Mouse (Mus musculus): Measurements from ENCODE around the gene Mlh1. TPM values are rescaled to one million over a fixed set of nuclear protein-coding genes. Genes with fewer than 3 reads are reported as not detected.

The Mlh1 gene
- polyA plus RNA-seq, 1 experiment = 44.4 TPM

GRCm38 (mm10) chr9:111304036-111304435 is 32.4 kb upstream of the Mlh1 start:
- TF ChIP-seq POLR2A (IDR thresholded peaks at IDR 0.05; ENCODE audit: low read depth, low read length) (no peak), CTCF (IDR thresholded peaks at IDR 0.05; ENCODE audit: borderline replicate concordance, insufficient read depth, low read length) (no peak)
- no peaks in the 10 kb centered on the region for H3K4me1 ChIP-seq (ENCODE audit: control insufficient read depth, insufficient read depth, low read length)
- no peak overlapping the region for H3K4me3 ChIP-seq (ENCODE audit: insufficient read depth, low read length)
- H3K27ac ChIP-seq (ENCODE audit: insufficient read depth, low read length) = no peak overlapping the region

GRCm38 (mm10) chr9:111302196-111302831 is 30.7 kb upstream of the Mlh1 start:
- TF ChIP-seq CTCF (IDR thresholded peaks at IDR 0.05; ENCODE audit: borderline replicate concordance, insufficient read depth, low read length) (no peak), POLR2A (IDR thresholded peaks at IDR 0.05; ENCODE audit: low read depth, low read length) (no peak)
- no peak overlapping the region for H3K27ac ChIP-seq (ENCODE audit: insufficient read depth, low read length)
- no peak overlapping the region for H3K4me3 ChIP-seq (ENCODE audit: insufficient read depth, low read length)
- H3K4me1 ChIP-seq (ENCODE audit: control insufficient read depth, insufficient read depth, low read length) = no peaks in the 10 kb centered on the region

GRCm38 (mm10) chr9:111298606-111299005 is 27.0 kb upstream of the Mlh1 start:
- Histone ChIP-seq H3K27ac (ENCODE audit: insufficient read depth, low read length) (no peak overlapping the region), H3K4me3 (ENCODE audit: insufficient read depth, low read length) (no peak overlapping the region), H3K4me1 (ENCODE audit: control insufficient read depth, insufficient read depth, low read length) (no peaks in the 10 kb centered on the region)
- TF ChIP-seq POLR2A (IDR thresholded peaks at IDR 0.05; ENCODE audit: low read depth, low read length) = no peak
- TF ChIP-seq CTCF (IDR thresholded peaks at IDR 0.05; ENCODE audit: borderline replicate concordance, insufficient read depth, low read length) = no peak

GRCm38 (mm10) chr9:111296433-111296832 is 24.8 kb upstream of the Mlh1 start:
- TF ChIP-seq CTCF (IDR thresholded peaks at IDR 0.05; ENCODE audit: borderline replicate concordance, insufficient read depth, low read length) (no peak), POLR2A (IDR thresholded peaks at IDR 0.05; ENCODE audit: low read depth, low read length) (no peak)
- Histone ChIP-seq H3K27ac (ENCODE audit: insufficient read depth, low read length) (no peak overlapping the region), H3K4me1 (ENCODE audit: control insufficient read depth, insufficient read depth, low read length) (0 out of 2 replicates have a peak, but pooled peaks cover 6% of the 10 kb centered on the region), H3K4me3 (ENCODE audit: insufficient read depth, low read length) (no peak overlapping the region)

- Histone ChIP-seq H3K27ac (ENCODE audit: insufficient read depth, low read length) (no peak overlapping the region), H3K4me1 (ENCODE audit: control insufficient read depth, insufficient read depth, low read length) (0 out of 2 replicates have a peak, but pooled peaks cover 6% of the 10 kb centered on the region), H3K4me3 (ENCODE audit: insufficient read depth, low read length) (no peak overlapping the region)
- TF ChIP-seq CTCF (IDR thresholded peaks at IDR 0.05; ENCODE audit: borderline replicate concordance, insufficient read depth, low read length) (no peak), POLR2A (IDR thresholded peaks at IDR 0.05; ENCODE audit: low read depth, low read length) (no peak)
Measured at GRCm38 (mm10) chr9:111295323-111295722, 23.7 kb upstream of the Mlh1 start.

GRCm38 (mm10) chr9:111294911-111295310 is 23.3 kb upstream of the Mlh1 start:
- TF ChIP-seq POLR2A (IDR thresholded peaks at IDR 0.05; ENCODE audit: low read depth, low read length) (no peak), CTCF (IDR thresholded peaks at IDR 0.05; ENCODE audit: borderline replicate concordance, insufficient read depth, low read length) (no peak)
- Histone ChIP-seq H3K4me1 (ENCODE audit: control insufficient read depth, insufficient read depth, low read length) (0 out of 2 replicates have a peak, but pooled peaks cover 6% of the 10 kb centered on the region), H3K4me3 (ENCODE audit: insufficient read depth, low read length) (no peak overlapping the region), H3K27ac (ENCODE audit: insufficient read depth, low read length) (no peak overlapping the region)

GRCm38 (mm10) chr9:111293234-111293633 is 21.6 kb upstream of the Mlh1 start:
- H3K4me1 ChIP-seq (ENCODE audit: control insufficient read depth, insufficient read depth, low read length) = 0 out of 2 replicates have a peak, but pooled peaks cover 6% of the 10 kb centered on the region
- TF ChIP-seq POLR2A (IDR thresholded peaks at IDR 0.05; ENCODE audit: low read depth, low read length) (no peak), CTCF (IDR thresholded peaks at IDR 0.05; ENCODE audit: borderline replicate concordance, insufficient read depth, low read length) (no peak)

GRCm38 (mm10) chr9:111290539-111291100 is 19.0 kb upstream of the Mlh1 start:
- Histone ChIP-seq H3K27ac (ENCODE audit: insufficient read depth, low read length) (no peak overlapping the region), H3K4me3 (ENCODE audit: insufficient read depth, low read length) (no peak overlapping the region)
- no peak for TF ChIP-seq CTCF (IDR thresholded peaks at IDR 0.05; ENCODE audit: borderline replicate concordance, insufficient read depth, low read length)
- no peak for TF ChIP-seq POLR2A (IDR thresholded peaks at IDR 0.05; ENCODE audit: low read depth, low read length)

More at GRCm38 (mm10) chr9:111293234-111293633, 21.6 kb upstream of the Mlh1 start:
- H3K4me3 ChIP-seq (ENCODE audit: insufficient read depth, low read length) = no peak overlapping the region
- H3K27ac ChIP-seq (ENCODE audit: insufficient read depth, low read length) = no peak overlapping the region

GRCm38 (mm10) chr9:111289832-111290339 is 18.3 kb upstream of the Mlh1 start:
- Histone ChIP-seq H3K27ac (ENCODE audit: insufficient read depth, low read length) (no peak overlapping the region; the same call in 1 of the 2 replicates), H3K4me3 (ENCODE audit: insufficient read depth, low read length) (no peak overlapping the region), H3K4me1 (ENCODE audit: control insufficient read depth, insufficient read depth, low read length) (0 out of 2 replicates have a peak, but pooled peaks cover 6% of the 10 kb centered on the region)
- TF ChIP-seq CTCF (IDR thresholded peaks at IDR 0.05; ENCODE audit: borderline replicate concordance, insufficient read depth, low read length) (peak; percentile 99), POLR2A (IDR thresholded peaks at IDR 0.05; ENCODE audit: low read depth, low read length) (no peak)

More at GRCm38 (mm10) chr9:111290539-111291100, 19.0 kb upstream of the Mlh1 start:
- 0 out of 2 replicates have a peak, but pooled peaks cover 6% of the 10 kb centered on the region for H3K4me1 ChIP-seq (ENCODE audit: control insufficient read depth, insufficient read depth, low read length)
